Mouse (Mus musculus): ENCODE results near the gene Iqca. TPM values are rescaled to one million over a fixed set of nuclear protein-coding genes. Genes with fewer than 3 reads are reported as not detected.
A peak's percentile ranks its signal among the peaks of the same experiment; 100 is the strongest.

The Iqca gene
- total RNA-seq, 2 experiments from 2014 or later, result 0.34 to 1.0 TPM

GRCm38 (mm10) chr1:90076291-90076690, 76.9 kb downstream of the Iqca start:
- DNase-seq (ENCODE audit: low spot score in 2 of 2), result no peak

GRCm38 (mm10) chr1:90074779-90075178, 78.4 kb downstream of the Iqca start:
- intact Hi-C loops (cut with DNase I), result no loop called here
- DNase-seq (ENCODE audit: low spot score in 2 of 2), result no peak

More at GRCm38 (mm10) chr1:90076291-90076690, 76.9 kb downstream of the Iqca start:
- intact Hi-C loops (cut with DNase I), result no loop called here

DNA sequence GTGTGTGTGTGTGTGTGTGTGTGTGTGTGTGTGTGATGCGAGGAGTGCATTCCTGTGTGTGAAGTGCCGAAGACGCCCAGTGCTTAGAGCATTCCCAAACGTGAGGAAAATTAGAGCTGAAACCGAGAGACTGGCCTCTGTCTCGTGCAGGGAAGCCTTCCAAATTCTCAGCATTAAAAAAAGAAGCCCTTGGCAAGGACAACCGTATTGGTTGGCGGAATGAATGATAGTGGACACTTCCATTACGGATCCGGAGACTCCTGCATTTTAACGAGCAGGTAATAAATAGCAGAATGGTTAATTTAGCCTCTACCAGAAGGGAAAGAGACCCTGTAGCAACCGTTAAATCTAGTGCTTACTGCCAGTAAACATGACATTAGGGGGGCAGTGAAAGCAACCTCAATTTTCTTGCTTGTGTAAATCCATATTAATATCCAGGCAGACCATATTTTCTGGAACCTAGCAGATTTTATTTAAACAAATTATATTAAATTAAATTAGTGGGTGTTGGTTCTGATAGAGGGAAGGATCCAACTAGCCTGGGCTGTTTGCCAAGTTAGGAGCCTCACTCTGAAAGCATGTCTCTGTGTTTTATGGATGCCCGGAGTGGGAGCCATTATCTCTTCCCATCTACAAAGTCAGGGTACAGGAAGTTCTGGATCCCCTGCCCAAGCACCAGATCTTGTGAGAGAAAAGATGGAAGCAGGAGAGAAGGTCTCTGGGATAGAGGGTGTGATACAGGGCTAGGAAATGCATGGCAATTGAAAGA, 81.2 kb downstream of the Iqca start:
- DNase-seq (ENCODE audit: low spot score in 2 of 2), result no peak
- intact Hi-C loops (cut with DNase I), result no loop called here

- intact Hi-C loops (cut with DNase I), result loop anchor here (1.0 to 5.0 kb wide), 3 partner anchors 142 to 897 kb away; partner anchors contain the start of gene Ackr3
- peak; percentile 35 to 54 for DNase-seq (ENCODE audit: low spot score in 2 of 2)
Observed at GRCm38 (mm10) chr1:90060599-90060998, 92.6 kb downstream of the Iqca start.

GRCm38 (mm10) chr1:90060054-90060453, 93.1 kb downstream of the Iqca start:
- intact Hi-C loops (cut with DNase I), result loop anchor here (1.0 to 5.0 kb wide), 3 partner anchors 142 to 897 kb away; partner anchors contain the start of gene Ackr3
- no peak for DNase-seq (ENCODE audit: low spot score in 2 of 2)

GRCm38 (mm10) chr1:90054991-90055390, 98.2 kb downstream of the Iqca start:
- DNase-seq (ENCODE audit: low spot score in 2 of 2), result peak; percentile 38 to 75
- intact Hi-C loops (cut with DNase I), result no loop called here

DNA sequence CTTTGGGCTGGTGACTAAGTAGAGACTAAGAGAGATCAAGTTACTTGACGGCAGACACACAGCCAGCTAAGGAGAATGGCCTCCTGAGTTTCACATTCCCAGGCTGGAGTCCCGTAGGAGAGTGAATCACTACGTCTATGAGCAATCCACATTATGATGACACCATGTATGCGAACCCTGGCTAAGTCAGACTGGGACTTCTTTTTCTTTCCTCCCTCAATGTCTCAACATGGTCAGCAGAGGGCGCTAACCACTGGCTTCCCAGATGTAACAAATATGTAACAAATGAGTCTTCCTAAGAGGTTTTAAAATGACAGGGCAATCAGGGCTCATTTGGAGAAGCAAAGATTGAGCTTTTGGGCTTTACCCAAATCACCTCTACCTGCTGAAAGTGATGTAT, 101.9 kb downstream of the Iqca start:
- intact Hi-C loops (cut with DNase I), result no loop called here
- peak in 1 of 2 experiments; percentile 34 for DNase-seq (ENCODE audit: low spot score in 2 of 2)

GRCm38 (mm10) chr1:90050046-90050739, 103.0 kb downstream of the Iqca start:
- intact Hi-C loops (cut with DNase I), result no loop called here
- DNase-seq (ENCODE audit: low spot score in 2 of 2), result no peak

DNA sequence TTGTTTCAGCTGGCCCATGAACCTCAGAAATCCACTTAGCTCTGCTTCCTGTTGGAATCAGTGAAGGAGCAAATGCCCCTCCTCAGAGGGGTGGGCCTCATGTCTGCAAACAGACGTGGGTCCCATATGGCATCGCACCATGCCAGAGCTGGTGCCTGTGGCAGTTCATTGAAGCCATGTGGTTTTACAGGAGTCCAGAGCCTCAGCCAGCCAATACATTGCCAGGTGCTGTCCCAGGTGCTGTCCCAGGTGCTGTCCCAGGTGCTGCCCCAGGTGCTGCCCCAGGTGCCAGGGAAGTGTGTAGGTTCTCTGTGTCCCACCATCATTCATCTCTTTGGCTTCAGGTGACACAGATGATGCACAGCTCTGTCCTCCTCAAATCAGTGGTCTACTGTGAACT, 124.9 kb downstream of the Iqca start:
- intact Hi-C loops (cut with DNase I), result no loop called here
- no peak for DNase-seq (ENCODE audit: low spot score in 2 of 2)

- DNase-seq (ENCODE audit: low spot score in 2 of 2), result no peak
- intact Hi-C loops (cut with DNase I), result no loop called here
Observed at GRCm38 (mm10) chr1:90026945-90027344, 126.3 kb downstream of the Iqca start.

DNA sequence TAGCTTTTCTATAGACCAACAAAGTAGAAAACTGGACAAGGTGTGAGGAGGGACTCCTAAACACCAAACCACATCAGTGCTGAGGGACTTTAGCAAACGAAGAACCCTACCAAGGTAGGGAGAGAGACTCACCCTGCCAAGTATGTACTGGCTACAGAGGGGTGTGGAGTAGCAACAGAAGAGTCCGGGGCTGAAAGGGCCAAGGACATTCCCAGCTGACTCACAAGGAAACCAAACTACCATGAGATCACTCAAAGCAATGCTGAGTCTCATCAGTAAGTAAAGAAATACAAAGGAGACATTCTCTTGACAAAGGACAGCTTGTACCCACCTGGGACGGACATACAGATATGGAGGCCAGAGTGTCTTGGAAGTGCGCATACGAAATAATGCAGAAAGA, 132.9 kb downstream of the Iqca start:
- DNase-seq (ENCODE audit: low spot score in 2 of 2), result no peak
- intact Hi-C loops (cut with DNase I), result no loop called here

- DNase-seq (ENCODE audit: low spot score in 2 of 2), result no peak
- intact Hi-C loops (cut with DNase I), result no loop called here
Observed at GRCm38 (mm10) chr1:90018071-90018470, 135.1 kb downstream of the Iqca start.

DNA sequence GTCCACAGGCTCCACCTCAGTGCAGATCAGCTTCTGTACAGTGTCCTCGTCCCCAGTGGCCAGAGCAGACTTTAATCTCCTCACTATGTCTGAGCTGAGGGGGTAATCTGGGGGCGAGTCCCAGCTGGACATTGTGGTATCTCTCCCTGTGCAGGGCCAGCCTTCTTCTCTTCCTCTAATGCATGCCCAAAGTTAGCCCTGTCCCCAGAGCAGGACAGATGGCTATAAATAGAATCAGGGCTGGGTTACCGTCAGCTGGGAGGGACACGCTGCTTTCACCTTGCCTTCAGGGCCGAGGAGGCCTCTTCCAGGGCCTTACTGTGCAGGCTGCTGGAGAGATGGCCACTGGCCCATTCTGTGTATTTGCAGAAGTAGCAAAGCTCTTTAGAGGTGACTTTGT, 138.8 kb downstream of the Iqca start, which contains the start of gene Asb18:
TSS of gene Asb18 (minus strand) at position 221 of the 400 bp plus-strand sequence.
- intact Hi-C loops (cut with DNase I), result no loop called here
- no peak for DNase-seq (ENCODE audit: low spot score in 2 of 2)

DNA sequence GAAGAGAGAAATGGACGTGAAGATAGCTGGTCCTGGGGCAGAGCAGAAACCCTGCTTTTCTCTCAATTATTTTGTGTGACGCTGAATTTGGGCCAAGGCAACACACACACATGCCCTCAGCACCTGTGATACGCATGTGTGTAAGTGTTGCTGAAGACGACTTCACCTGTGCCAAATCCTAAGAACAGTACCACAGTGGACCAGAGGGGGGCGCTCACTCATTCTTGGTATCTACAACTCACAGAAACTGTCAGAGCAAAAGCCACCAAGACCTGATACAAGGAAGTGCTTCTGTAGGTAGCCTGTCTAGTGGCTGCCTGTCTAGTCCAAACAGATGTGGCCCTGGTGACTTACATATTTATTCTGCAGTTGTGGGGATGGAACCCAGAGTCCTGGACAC, 139.9 kb downstream of the Iqca start:
- DNase-seq (ENCODE audit: low spot score in 2 of 2), result no peak
- intact Hi-C loops (cut with DNase I), result no loop called here

DNA sequence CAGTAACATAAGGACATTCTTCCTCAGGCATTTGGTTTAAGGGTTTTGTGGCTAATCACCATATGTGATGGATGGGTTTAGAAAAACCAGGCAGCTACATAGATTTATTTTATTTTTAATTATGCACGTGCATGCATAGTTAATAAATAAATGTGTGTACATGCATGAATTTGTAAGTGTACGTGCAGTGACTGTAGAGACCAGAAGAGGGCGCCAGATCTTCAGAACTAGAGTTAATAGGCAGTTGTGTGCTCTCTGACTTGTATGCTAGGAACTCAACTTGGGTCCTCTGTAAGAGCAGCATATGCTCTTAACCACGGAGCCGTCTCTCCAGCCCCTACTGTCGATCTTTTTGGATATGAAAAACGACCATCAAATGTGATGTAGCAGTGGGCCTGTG, 140.4 kb downstream of the Iqca start:
- intact Hi-C loops (cut with DNase I), result no loop called here
- DNase-seq (ENCODE audit: low spot score in 2 of 2), result no peak

DNA sequence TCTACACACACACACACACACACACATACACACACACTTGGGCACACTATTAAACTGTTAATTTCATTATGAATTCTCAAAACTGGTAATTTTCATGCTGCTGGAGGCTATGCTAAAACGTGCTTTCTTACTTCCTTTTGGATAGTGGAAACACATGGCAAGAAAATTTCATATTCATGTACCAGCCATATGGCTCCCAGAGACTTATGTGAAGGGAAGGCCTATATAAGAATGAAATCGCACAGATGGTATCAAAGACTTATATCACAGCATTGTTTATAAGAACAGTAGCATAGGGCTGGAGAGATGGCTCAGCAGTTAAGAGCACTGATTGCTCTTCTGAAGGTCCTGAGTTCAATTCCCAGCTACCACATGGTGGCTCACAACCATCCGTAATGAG, 141.0 kb downstream of the Iqca start:
- intact Hi-C loops (cut with DNase I), result no loop called here
- DNase-seq (ENCODE audit: low spot score in 2 of 2), result no peak

DNA sequence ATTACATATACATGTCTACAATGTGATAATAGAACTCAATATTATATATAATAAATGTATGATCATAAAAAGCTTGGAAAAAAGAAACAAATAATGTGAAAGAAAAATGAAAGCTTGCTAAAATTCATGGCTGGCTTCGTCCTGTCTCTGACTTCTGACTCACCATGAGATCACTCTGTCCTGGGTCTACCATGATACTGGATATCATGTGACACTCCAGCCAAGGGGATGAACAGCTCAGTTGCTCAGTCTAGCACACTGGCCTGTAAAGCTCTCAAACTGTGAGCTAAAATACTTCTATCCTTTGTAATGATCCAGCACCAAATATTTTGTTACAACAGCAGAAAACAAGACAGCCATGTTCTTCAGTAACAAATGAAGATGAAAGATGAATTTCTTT, 143.1 kb downstream of the Iqca start:
- intact Hi-C loops (cut with DNase I), result no loop called here
- no peak for DNase-seq (ENCODE audit: low spot score in 2 of 2)

GRCm38 (mm10) chr1:90009188-90009587, 144.0 kb downstream of the Iqca start:
- DNase-seq (ENCODE audit: low spot score in 2 of 2), result no peak
- intact Hi-C loops (cut with DNase I), result no loop called here

DNA sequence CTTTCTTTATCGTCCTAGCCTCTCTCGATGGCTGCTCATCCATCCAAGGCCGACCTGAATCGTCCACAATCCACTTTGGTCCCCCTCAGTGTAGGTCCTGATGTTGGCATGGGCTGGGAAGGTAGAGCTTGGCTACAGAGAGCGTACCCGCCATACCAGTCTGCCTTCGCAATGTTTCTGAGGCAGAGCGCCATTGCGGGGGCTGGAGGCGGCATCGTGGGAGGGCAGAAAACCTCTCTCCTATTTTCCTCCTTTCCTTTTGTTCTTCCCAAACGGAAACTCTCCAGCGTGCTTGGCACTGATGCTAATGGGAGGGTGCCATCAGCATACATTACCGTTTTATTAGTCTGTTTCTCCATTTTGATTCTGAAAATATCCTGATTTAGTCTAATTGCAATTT, 146.5 kb downstream of the Iqca start:
- intact Hi-C loops (cut with DNase I), result no loop called here
- DNase-seq (ENCODE audit: low spot score in 2 of 2), result peak; percentile 21 to 54

DNA sequence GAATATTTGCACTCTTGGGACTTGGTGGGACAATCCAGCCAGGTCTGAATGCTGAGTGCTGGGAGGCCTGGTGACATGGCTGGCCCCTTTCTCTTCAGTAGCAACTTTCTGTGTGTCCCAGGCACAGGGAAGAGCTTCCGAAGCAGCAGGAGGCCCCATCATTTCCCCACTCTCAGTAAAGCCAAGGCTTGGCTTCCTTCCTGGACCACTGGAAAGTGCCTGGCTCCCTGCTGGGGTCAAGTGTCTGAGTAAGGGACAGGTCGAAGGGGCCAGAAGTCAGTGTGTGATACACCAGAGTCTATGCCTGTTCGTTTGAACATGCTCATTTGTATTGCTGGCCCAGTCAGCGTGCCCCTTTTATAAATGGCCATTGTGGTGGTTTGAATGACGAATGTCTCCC, 152.2 kb downstream of the Iqca start:
- no peak for DNase-seq (ENCODE audit: low spot score in 2 of 2)
- intact Hi-C loops (cut with DNase I), result no loop called here

DNA sequence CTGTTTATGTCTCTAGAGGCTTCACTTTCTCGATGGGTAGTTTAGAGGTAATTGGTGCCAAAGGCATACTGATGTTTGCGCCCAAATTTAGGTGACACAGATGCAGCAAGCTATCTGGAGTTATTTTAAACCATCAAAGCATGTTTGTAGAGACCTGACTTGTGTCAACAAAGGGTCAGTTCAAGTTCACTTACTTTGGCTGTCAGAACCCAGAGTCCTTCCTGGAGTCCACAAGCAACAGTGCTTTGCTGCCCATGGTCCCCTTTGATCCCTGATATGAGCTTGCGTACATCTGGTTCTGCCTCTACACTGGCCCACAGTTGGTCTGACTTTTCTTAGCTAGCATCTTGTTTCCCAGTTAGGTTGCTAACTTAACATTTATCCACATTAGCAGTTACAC, 153.3 kb downstream of the Iqca start:
- DNase-seq (ENCODE audit: low spot score in 2 of 2), result no peak

More for the DNA sequence above, 153.3 kb downstream of the Iqca start:
- intact Hi-C loops (cut with DNase I), result no loop called here
